Mouse (Mus musculus): ENCODE data around the gene Ltbp4.
A peak's percentile ranks its signal among the peaks of the same experiment; 100 is the strongest.

Gene Ltbp4

DNA sequence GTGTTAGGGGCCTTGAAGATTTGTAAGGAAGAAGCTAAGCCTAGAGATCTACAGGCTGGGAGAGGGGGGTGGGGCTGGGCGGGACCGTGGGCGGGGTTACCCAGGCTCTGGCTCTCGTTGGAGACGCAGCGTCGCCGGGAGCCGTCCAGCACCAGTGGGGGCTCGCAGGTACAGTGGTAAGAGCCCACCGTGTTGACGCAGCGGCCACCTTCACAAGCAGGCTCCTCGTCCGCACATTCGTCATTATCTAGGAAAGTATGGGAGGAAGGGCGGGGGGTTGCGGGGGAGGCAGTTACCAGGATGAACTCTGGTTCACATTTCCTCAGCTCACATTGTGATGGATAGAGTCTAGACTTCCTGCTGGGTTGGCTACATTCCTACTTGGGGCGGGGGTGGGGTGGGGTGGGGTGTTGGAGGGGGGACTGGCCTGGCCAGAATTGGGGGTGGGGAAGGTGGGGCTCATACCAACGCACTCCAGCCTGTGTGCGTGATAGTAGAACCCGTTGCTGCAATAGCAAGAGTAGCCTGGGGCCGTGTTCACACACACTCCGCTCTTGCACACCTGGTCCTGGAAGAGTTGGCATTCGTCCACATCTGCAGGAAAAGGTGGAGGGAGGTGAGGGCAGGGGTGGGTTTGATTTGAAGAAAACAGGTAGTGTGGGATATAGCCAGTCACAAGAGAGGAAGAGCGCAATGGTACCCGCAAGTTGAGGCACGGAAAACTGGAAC lies 28.5 kb downstream of the Ltbp4 start:
- no peak for TF ChIP-seq NANOG (IDR thresholded peaks at IDR 0.05; ENCODE audit: borderline replicate concordance, low read length)
- TF ChIP-seq CTCF (conservative IDR thresholded peaks at IDR 0.05; ENCODE audit: low read length): no peak
- no peak for TF ChIP-seq POU5F1 (IDR thresholded peaks at IDR 0.05; ENCODE audit: borderline replicate concordance, low read length)
- H3K36me3 ChIP-seq (ENCODE audit: insufficient read depth, low read length): peaks cover 58% of the 10 kb centered on the region
- H3K27me3 ChIP-seq (ENCODE audit: insufficient read depth, low read length): no peaks in the 10 kb centered on the region
- H3K9me3 ChIP-seq (ENCODE audit: low read length): peaks cover 15% of the 10 kb centered on the region
- peaks cover 62% of the 10 kb centered on the region for H3K4me1 ChIP-seq (replicated peaks; ENCODE audit: low read depth, low read length)
- peak overlapping the region; percentile 84 for H3K4me3 ChIP-seq (replicated peaks; ENCODE audit: low read length)

GRCm38 (mm10) chr7:27307551-27307950 lies 29.9 kb downstream of the Ltbp4 start:
- H3K36me3 ChIP-seq (ENCODE audit: insufficient read depth, low read length): peaks cover 51% of the 10 kb centered on the region
- peaks cover under 1% of the 10 kb centered on the region; the same call in 1 of the 2 replicates for H3K9me3 ChIP-seq (ENCODE audit: low read length)
- peaks cover 70% of the 10 kb centered on the region for H3K4me1 ChIP-seq (replicated peaks; ENCODE audit: low read depth, low read length)
- no peaks in the 10 kb centered on the region for H3K27me3 ChIP-seq (ENCODE audit: insufficient read depth, low read length)
- peak overlapping the region; percentile 78 for H3K4me3 ChIP-seq (replicated peaks; ENCODE audit: low read length)
- no peak for TF ChIP-seq POU5F1 (IDR thresholded peaks at IDR 0.05; ENCODE audit: borderline replicate concordance, low read length)
- peak; percentile 39 for TF ChIP-seq CTCF (conservative IDR thresholded peaks at IDR 0.05; ENCODE audit: low read length)
- TF ChIP-seq NANOG (IDR thresholded peaks at IDR 0.05; ENCODE audit: borderline replicate concordance, low read length): no peak

- Histone ChIP-seq H3K27me3 (ENCODE audit: insufficient read depth, low read length) (no peaks in the 10 kb centered on the region), H3K36me3 (ENCODE audit: insufficient read depth, low read length) (peaks cover 51% of the 10 kb centered on the region), H3K4me3 (replicated peaks; ENCODE audit: low read length) (peak overlapping the region; percentile 78), H3K9me3 (ENCODE audit: low read length) (no peaks in the 10 kb centered on the region), H3K4me1 (replicated peaks; ENCODE audit: low read depth, low read length) (peaks cover 73% of the 10 kb centered on the region)
- no peak for TF ChIP-seq NANOG (IDR thresholded peaks at IDR 0.05; ENCODE audit: borderline replicate concordance, low read length)
- peak; percentile 98 for TF ChIP-seq CTCF (conservative IDR thresholded peaks at IDR 0.05; ENCODE audit: low read length)
- no peak for TF ChIP-seq POU5F1 (IDR thresholded peaks at IDR 0.05; ENCODE audit: borderline replicate concordance, low read length)
Observed at GRCm38 (mm10) chr7:27306161-27307160, 31.0 kb downstream of the Ltbp4 start.

DNA sequence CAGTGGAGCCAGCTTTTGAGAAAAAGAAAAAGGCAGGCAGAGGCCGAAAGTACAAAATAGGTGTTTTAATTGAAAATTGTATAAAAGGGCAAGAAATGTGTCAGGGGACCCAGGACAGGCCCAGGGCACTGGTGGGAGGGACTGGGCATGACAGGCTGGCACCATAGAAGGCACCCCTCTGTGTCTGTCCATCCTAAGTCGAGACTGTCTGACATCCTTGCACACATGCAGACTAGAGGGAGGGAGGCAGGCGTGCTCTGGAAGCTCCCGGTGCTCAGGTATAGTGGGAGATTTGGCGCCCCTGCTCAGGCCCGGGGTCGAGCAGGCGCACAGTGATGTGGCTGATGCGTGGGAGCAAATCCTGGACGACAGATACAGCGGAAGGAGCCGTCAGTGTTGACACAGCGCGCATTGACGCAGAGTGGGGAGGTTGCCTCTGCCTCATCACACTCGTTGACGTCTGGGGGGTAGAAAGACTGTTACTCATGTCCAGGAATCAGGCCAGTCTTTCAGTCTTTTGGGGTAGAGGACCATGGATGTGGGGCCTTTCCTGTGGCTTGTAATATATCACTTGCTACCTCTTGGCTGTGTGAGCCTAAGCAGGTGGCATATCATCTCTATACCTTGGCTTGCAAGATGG lies 32.3 kb downstream of the Ltbp4 start:
- H3K27me3 ChIP-seq (ENCODE audit: insufficient read depth, low read length): no peaks in the 10 kb centered on the region
- peaks cover 51% of the 10 kb centered on the region for H3K36me3 ChIP-seq (ENCODE audit: insufficient read depth, low read length)
- H3K4me1 ChIP-seq (replicated peaks; ENCODE audit: low read depth, low read length): peaks cover 70% of the 10 kb centered on the region
- no peak for TF ChIP-seq CTCF (conservative IDR thresholded peaks at IDR 0.05; ENCODE audit: low read length)
- TF ChIP-seq POU5F1 (IDR thresholded peaks at IDR 0.05; ENCODE audit: borderline replicate concordance, low read length): no peak
- TF ChIP-seq NANOG (IDR thresholded peaks at IDR 0.05; ENCODE audit: borderline replicate concordance, low read length): no peak
- peak overlapping the region; percentile 68 for H3K4me3 ChIP-seq (replicated peaks; ENCODE audit: low read length)
- H3K9me3 ChIP-seq (ENCODE audit: low read length): no peaks in the 10 kb centered on the region

DNA sequence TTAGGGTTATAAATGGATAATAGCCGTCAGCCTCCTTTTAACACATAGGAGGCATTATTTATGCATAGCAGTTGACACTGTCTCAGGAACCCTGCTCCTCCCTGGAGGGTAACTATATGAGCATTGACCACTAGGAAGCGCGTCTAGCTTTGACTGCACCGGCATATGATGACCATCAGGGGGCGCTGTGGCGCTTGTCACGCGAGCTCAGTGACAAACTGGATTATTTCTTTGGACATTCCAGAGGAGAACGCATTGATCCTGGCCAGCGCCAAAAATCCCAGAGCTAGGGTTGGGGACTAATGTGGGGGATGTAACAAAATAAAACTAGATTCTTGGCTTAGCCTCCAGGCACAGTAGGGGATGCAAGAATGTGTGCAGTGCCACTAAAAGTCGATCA lies 35.3 kb downstream of the Ltbp4 start:
- TF ChIP-seq POU5F1 (IDR thresholded peaks at IDR 0.05; ENCODE audit: borderline replicate concordance, low read length): no peak
- TF ChIP-seq CTCF (conservative IDR thresholded peaks at IDR 0.05; ENCODE audit: low read length): peak; percentile 65
- Histone ChIP-seq H3K36me3 (ENCODE audit: insufficient read depth, low read length) (peaks cover 37% of the 10 kb centered on the region), H3K4me3 (replicated peaks; ENCODE audit: low read length) (no peak overlapping the region)

DNA sequence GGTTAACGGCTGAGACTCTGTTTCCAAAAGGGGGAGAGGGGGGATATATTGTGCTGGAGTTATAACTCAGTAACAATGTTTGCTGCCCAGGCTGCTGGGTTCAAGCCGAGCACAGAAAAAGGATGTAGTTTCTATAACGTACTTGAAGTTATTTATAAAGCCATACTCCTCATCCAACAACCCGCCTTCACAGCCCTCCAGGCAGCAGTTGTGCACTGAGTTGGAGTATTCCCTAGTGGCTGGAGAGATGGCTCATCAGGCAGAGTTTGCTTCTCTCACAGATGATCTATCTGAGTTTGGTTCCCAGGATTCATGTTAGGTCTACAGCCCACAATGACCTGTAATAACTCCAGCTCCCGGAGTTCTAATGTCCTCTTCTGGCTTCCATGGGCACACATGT lies 36.7 kb downstream of the Ltbp4 start:
- Histone ChIP-seq H3K27me3 (ENCODE audit: insufficient read depth, low read length) (no peaks in the 10 kb centered on the region), H3K4me1 (replicated peaks; ENCODE audit: low read depth, low read length) (peaks cover 65% of the 10 kb centered on the region), H3K36me3 (ENCODE audit: insufficient read depth, low read length) (peaks cover 24% of the 10 kb centered on the region), H3K4me3 (replicated peaks; ENCODE audit: low read length) (no peak overlapping the region), H3K9me3 (ENCODE audit: low read length) (no peaks in the 10 kb centered on the region; the same call in 1 of the 2 replicates)
- TF ChIP-seq POU5F1 (IDR thresholded peaks at IDR 0.05; ENCODE audit: borderline replicate concordance, low read length): no peak
- TF ChIP-seq CTCF (conservative IDR thresholded peaks at IDR 0.05; ENCODE audit: low read length): no peak
- TF ChIP-seq NANOG (IDR thresholded peaks at IDR 0.05; ENCODE audit: borderline replicate concordance, low read length): no peak

More for the DNA sequence above, 35.3 kb downstream of the Ltbp4 start:
- Histone ChIP-seq H3K4me1 (replicated peaks; ENCODE audit: low read depth, low read length) (peaks cover 76% of the 10 kb centered on the region), H3K27me3 (ENCODE audit: insufficient read depth, low read length) (no peaks in the 10 kb centered on the region), H3K9me3 (ENCODE audit: low read length) (no peaks in the 10 kb centered on the region; the same call in 1 of the 2 replicates)

GRCm38 (mm10) chr7:27300351-27300750 lies 37.1 kb downstream of the Ltbp4 start:
- Histone ChIP-seq H3K27me3 (ENCODE audit: insufficient read depth, low read length) (no peaks in the 10 kb centered on the region), H3K9me3 (ENCODE audit: low read length) (no peaks in the 10 kb centered on the region; the same call in 1 of the 2 replicates), H3K36me3 (ENCODE audit: insufficient read depth, low read length) (peaks cover 20% of the 10 kb centered on the region), H3K4me3 (replicated peaks; ENCODE audit: low read length) (no peak overlapping the region), H3K4me1 (replicated peaks; ENCODE audit: low read depth, low read length) (peaks cover 61% of the 10 kb centered on the region)
- TF ChIP-seq NANOG (IDR thresholded peaks at IDR 0.05; ENCODE audit: borderline replicate concordance, low read length): no peak
- TF ChIP-seq POU5F1 (IDR thresholded peaks at IDR 0.05; ENCODE audit: borderline replicate concordance, low read length): no peak
- no peak for TF ChIP-seq CTCF (conservative IDR thresholded peaks at IDR 0.05; ENCODE audit: low read length)

DNA sequence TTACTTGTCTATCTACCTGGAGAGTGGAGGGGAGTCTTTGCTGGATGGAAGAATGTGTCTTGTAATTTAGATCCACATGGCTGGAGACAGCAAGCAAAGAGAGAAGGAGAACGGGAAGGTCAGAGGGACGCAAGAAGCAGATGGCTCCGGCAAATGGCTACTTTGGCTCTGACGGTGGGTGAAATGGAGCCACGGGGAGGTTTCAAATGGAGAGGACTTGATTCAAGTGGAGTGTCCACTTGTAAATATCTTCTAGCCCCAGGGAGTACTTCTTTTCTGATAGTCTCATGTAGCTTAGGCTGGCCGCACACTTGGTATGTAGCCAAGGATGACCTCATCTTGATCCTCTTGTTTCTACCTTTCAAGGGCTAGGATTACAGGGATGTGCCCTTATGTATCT lies 38.7 kb downstream of the Ltbp4 start:
- Histone ChIP-seq H3K4me3 (replicated peaks; ENCODE audit: low read length) (no peak overlapping the region), H3K27me3 (ENCODE audit: insufficient read depth, low read length) (no peaks in the 10 kb centered on the region), H3K36me3 (ENCODE audit: insufficient read depth, low read length) (peaks cover 4% of the 10 kb centered on the region), H3K9me3 (ENCODE audit: low read length) (no peaks in the 10 kb centered on the region; the same call in 1 of the 2 replicates), H3K4me1 (replicated peaks; ENCODE audit: low read depth, low read length) (peaks cover 45% of the 10 kb centered on the region)
- TF ChIP-seq NANOG (IDR thresholded peaks at IDR 0.05; ENCODE audit: borderline replicate concordance, low read length): no peak
- TF ChIP-seq CTCF (conservative IDR thresholded peaks at IDR 0.05; ENCODE audit: low read length): no peak
- no peak for TF ChIP-seq POU5F1 (IDR thresholded peaks at IDR 0.05; ENCODE audit: borderline replicate concordance, low read length)

Data from E14TG2a.4 (cell line).